Mouse (Mus musculus): ENCODE data around the gene Batf.
"Not testable (repeated sequence)": the region's sequence is repeated elsewhere in the genome, so short reads cannot be mapped to it uniquely, and the experiment has no call there.

- TF ChIP-seq POLR2A (IDR thresholded peaks at IDR 0.05; ENCODE audit: borderline replicate concordance, low read depth, low read length); CTCF (IDR thresholded peaks at IDR 0.05; ENCODE audit: low read depth, low read length): not testable (repeated sequence)
Measured at GRCm38 (mm10) chr12:85662232-85662631, 24.2 kb upstream of the Batf start.

Data from bone marrow macrophage, adult 2 months (primary cell).